In genomic region chr1:151341321-151342044, GRCm38 (mm10) we compare ENCODE assay signal across 13 mouse cellular contexts. TPM values are rescaled to one million over a fixed set of nuclear protein-coding genes. Genes with fewer than 3 reads are reported as not detected.
A peak's percentile ranks its signal among the peaks of the same experiment; 100 is the strongest.
DNase-seq lines count a peak whose midpoint lies in the region; ATAC-seq and TF ChIP-seq lines count a peak whose summit lies in the region.
"Had no signal": no experiment of that assay in that cellular context is flagged by ENCODE, and none has a peak within 500 bp of the region (broad histone marks: within the 10 kb centered on the region; RNA-seq: fewer than 3 reads in every experiment).

No protein-coding gene starts in this region.

- H3K4me3 ChIP-seq in lung, embryonic 16.5 days (ENCODE audit: low read length), result no peak overlapping the region
- H3K4me3 ChIP-seq in heart, postnatal 0 days (ENCODE audit: low read depth, low read length), result no peak overlapping the region
- H3K4me3 ChIP-seq: embryonic facial prominence, embryonic 10.5 days; megakaryocyte, embryonic 14.5 days had no signal

- H3K27me3 ChIP-seq in lung, embryonic 16.5 days (ENCODE audit: control insufficient read depth, insufficient read depth, low read depth, low read length), result no peaks in the 10 kb centered on the region
- no peaks in the 10 kb centered on the region for H3K27me3 ChIP-seq in heart, postnatal 0 days (ENCODE audit: control insufficient read depth, insufficient read depth, low read length)
- H3K27me3 ChIP-seq: CH12.LX; megakaryocyte, embryonic 14.5 days had no signal

- no peak for TF ChIP-seq CTCF in heart, postnatal 0 days (IDR thresholded peaks at IDR 0.05; ENCODE audit: low read depth)

- no peak overlapping the region for H3K4me2 ChIP-seq in lung, embryonic 16.5 days (ENCODE audit: low read depth, low read length)
- H3K4me2 ChIP-seq in heart, postnatal 0 days (ENCODE audit: low read depth, low read length), result peak overlapping the region; percentile 68

- H3K27ac ChIP-seq in lung, embryonic 16.5 days (ENCODE audit: low read length), result no peak overlapping the region
- peak overlapping the region; percentile 95 for H3K27ac ChIP-seq in heart, postnatal 0 days (ENCODE audit: low read depth)
- H3K27ac ChIP-seq: embryonic facial prominence, embryonic 10.5 days; liver, embryonic 14.5 days had no signal

- no peak for DNase-seq in lung, postnatal 36 days
- DNase-seq in heart, postnatal 0 days (ENCODE audit: low spot score), result no peak
- peak; percentile 50 for DNase-seq in kidney, postnatal 14 days
- no peak for DNase-seq in frontal cortex, postnatal 14 days (ENCODE audit: low spot score in 2 of 2)
- no peak for DNase-seq in lung, postnatal 4 days
- DNase-seq: cerebellum, postnatal 10 days; right cerebral cortex, postnatal 25 days had no signal

- TF ChIP-seq EP300 in heart, postnatal 0 days (IDR thresholded peaks at IDR 0.05; ENCODE audit: low read depth), result no peak

- no peaks in the 10 kb centered on the region for H3K36me3 ChIP-seq in lung, embryonic 16.5 days (ENCODE audit: control insufficient read depth, insufficient read depth, low read length)
- no peaks in the 10 kb centered on the region for H3K36me3 ChIP-seq in heart, postnatal 0 days (replicated peaks; ENCODE audit: control insufficient read depth, insufficient read depth, low read length)
- H3K36me3 ChIP-seq: embryonic facial prominence, embryonic 10.5 days had no signal

- WGBS in lung, embryonic 16.5 days, result 35% methylated on average over 8 of the region's 8 CpGs
- 41% methylated on average over 8 of the region's 8 CpGs for WGBS in heart, postnatal 0 days

- H3K4me1 ChIP-seq in lung, embryonic 16.5 days (replicated peaks; ENCODE audit: control insufficient read depth, insufficient read depth, low read length), result peaks cover 30% of the 10 kb centered on the region
- peaks cover 27% of the 10 kb centered on the region for H3K4me1 ChIP-seq in heart, postnatal 0 days (ENCODE audit: control insufficient read depth, insufficient read depth)

- no peak for ATAC-seq in lung, embryonic 16.5 days (ENCODE audit: low read depth)
- no peak for ATAC-seq in heart, postnatal 0 days (ENCODE audit: insufficient read depth, low read depth)
- ATAC-seq in megakaryocyte-erythroid progenitor cell, adult 5-6 weeks (replicated peaks; ENCODE audit: low FRiP score, low TSS enrichment, poor library complexity, severe bottlenecking), result no peak

- H3K9ac ChIP-seq in lung, embryonic 16.5 days (ENCODE audit: low read length), result 0 out of 2 replicates have a peak overlapping the region, but pooled peaks have one; percentile 6
- H3K9ac ChIP-seq in heart, postnatal 0 days (replicated peaks; ENCODE audit: low read depth, low read length), result peak overlapping the region; percentile 27; the same call in 1 of the 2 replicates
- H3K9ac ChIP-seq: liver, embryonic 14.5 days had no signal

- H3K9me3 ChIP-seq in lung, embryonic 16.5 days (ENCODE audit: control insufficient read depth, low read length), result no peaks in the 10 kb centered on the region
- H3K9me3 ChIP-seq in heart, postnatal 0 days (replicated peaks; ENCODE audit: control insufficient read depth, low read length), result no peaks in the 10 kb centered on the region
- H3K9me3 ChIP-seq: embryonic facial prominence, embryonic 10.5 days; megakaryocyte, embryonic 14.5 days had no signal

RNA-seq across cellular contexts. Expression of gene Ivns1abp, which starts 2.8 kb away (rescaled TPM):
- polyA plus RNA-seq in lung, embryonic 16.5 days (2015; fragmentation: Nextera tagmentation; extraction: Ambion mirVana), result 212 and 230 TPM in 2 replicates
- total RNA-seq in heart, postnatal 0 days (2014; rRNA removed; ENCODE audit: low replicate concordance), result 385 and 413 TPM in 2 replicates
- polyA plus RNA-seq in heart, postnatal 0 days (2015; fragmentation: Nextera tagmentation; extraction: Ambion mirVana), result 272 and 278 TPM in 2 replicates
- total RNA-seq in megakaryocyte-erythroid progenitor cell, adult 5-6 weeks (2014; fragmentation: Nextera tagmentation), result 209 and 234 TPM in 2 replicates
- total RNA-seq in megakaryocyte-erythroid progenitor cell, adult 5-6 weeks (2017), result 309 and 378 TPM in 2 replicates
